In the genomic region with DNA sequence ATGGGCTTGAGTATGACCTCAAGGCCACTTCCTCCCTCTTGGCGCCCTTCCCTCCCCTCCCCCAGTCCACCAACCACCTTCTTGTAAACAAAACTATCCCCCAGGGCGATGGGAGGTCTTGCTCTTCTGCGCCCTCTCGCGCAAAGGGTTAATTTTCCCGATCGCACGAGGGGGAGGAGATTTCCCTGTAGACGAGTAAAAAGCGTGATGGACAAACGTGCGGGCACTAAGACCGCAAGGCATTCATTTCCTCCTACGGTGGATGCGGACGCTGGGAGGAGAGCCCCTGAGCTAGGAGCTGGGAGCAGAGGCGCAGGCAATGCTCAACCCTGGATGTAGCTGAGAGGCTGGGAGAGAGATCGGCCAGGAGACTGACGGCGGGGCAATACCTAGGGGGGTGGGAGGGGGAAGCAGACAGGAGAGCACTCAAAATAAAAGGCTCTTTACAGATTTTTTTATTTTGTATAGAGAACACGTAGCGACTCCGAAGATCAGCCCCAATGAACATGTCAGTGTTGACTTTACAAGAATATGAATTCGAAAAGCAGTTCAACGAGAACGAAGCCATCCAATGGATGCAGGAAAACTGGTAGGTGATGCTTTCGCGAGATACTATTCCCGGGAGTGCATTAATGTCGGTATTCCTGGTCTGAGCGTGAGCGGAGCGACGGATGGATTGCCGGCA, we compare ENCODE assay signal across 8 mouse cellular contexts. TPM values are rescaled to one million over a fixed set of nuclear protein-coding genes. Genes with fewer than 3 reads are reported as not detected.
A peak's percentile ranks its signal among the peaks of the same experiment; 100 is the strongest.
DNase-seq lines count a peak whose midpoint lies in the region; ATAC-seq and TF ChIP-seq lines count a peak whose summit lies in the region.

Gene Elovl6, plus strand, starts transcription at position 176 of the 685 bp plus-strand sequence.

- H3K36me3 ChIP-seq in hindbrain, postnatal 0 days (ENCODE audit: insufficient read depth, low read length) = no peaks in the 10 kb centered on the region

- peak within 1 kb of the TSS; percentile 60 for H3K4me2 ChIP-seq in hindbrain, postnatal 0 days (ENCODE audit: low read depth, low read length)

- ATAC-seq in Patski = peak; percentile 25
- ATAC-seq in hindbrain, postnatal 0 days = peak; percentile 74
- peak; percentile 53 for ATAC-seq in megakaryocyte, adult 5-6 weeks (ENCODE audit: poor library complexity, severe bottlenecking)

- 0 out of 2 replicates have a peak, but pooled peaks cover 4% of the 10 kb centered on the region for H3K4me1 ChIP-seq in hindbrain, postnatal 0 days (ENCODE audit: insufficient read depth, low read length)

- H3K9ac ChIP-seq in hindbrain, postnatal 0 days (replicated peaks; ENCODE audit: low read length) = peak within 1 kb of the TSS; percentile 98

- no peaks in the 10 kb centered on the region for H3K27me3 ChIP-seq in Patski
- H3K27me3 ChIP-seq in hindbrain, postnatal 0 days (ENCODE audit: insufficient read depth, low read length) = no peaks in the 10 kb centered on the region

- H3K4me3 ChIP-seq in hindbrain, postnatal 0 days (ENCODE audit: low read length) = peak within 1 kb of the TSS; percentile 84

- no peak for TF ChIP-seq CTCF in Patski (IDR thresholded peaks at IDR 0.05)
- TF ChIP-seq CTCF in hindbrain, postnatal 0 days (IDR thresholded peaks at IDR 0.05; ENCODE audit: low read depth) = peak; percentile 32; the same call in 1 of the 2 replicates

- peak within 1 kb of the TSS; percentile 95 for H3K27ac ChIP-seq in hindbrain, postnatal 0 days

- WGBS in hindbrain, postnatal 0 days = under 1% methylated on average over 35 of the region's 35 CpGs

- H3K9me3 ChIP-seq in hindbrain, postnatal 0 days (ENCODE audit: low read length) = no peaks in the 10 kb centered on the region

- CTCF ChIA-PET in Patski (lab: Charles Lee) = no interaction called here

- POLR2A ChIA-PET in Patski (lab: Charles Lee) = interaction anchor here (1.2 kb wide), 1 partner anchor 199 kb away, joined by 4 read pairs; the partner anchor contains the start of gene Enpep

- in situ Hi-C loops in Patski (cut with MboI; ENCODE audit: low pct_unique_long_range_greater_than_20kb) = loop anchor here (5.0 kb wide), 3 partner anchors 100 to 220 kb away; no protein-coding TSS in a partner anchor

- no peak for DNase-seq in Patski (ENCODE audit: low read depth, low spot score)
- DNase-seq in cerebellum, adult 8-10 months = peak; percentile 82
- DNase-seq in frontal cortex, postnatal 14 days (ENCODE audit: low spot score in 2 of 2) = peak; percentile 77
- peak; percentile 92 for DNase-seq in hindbrain, postnatal 0 days (ENCODE audit: low spot score)
- peak; percentile 82 to 85 for DNase-seq in left cerebral cortex, adult 8-10 months (ENCODE audit: low spot score in 2 of 2)
- DNase-seq in right cerebral cortex, postnatal 14 days = peak; percentile 73
- peak; percentile 95 for DNase-seq in yolk sac, embryonic 10.5 days (ENCODE audit: low spot score)

RNA-seq across cellular contexts. Expression of gene Elovl6, which starts in this region (rescaled TPM):
- 24.0 TPM for polyA plus RNA-seq in Patski (2021)
- 49.3 and 56.1 TPM in 2 replicates for total RNA-seq in hindbrain, postnatal 0 days (2014; rRNA removed)
- polyA plus RNA-seq in hindbrain, postnatal 0 days (2015; fragmentation: Nextera tagmentation; extraction: Ambion mirVana) = 38.0 and 40.8 TPM in 2 replicates
- total RNA-seq in left cerebral cortex, adult 8-10 months (2022) = 10 to 100 TPM; 23.5 to 30.4 (median 25.6) TPM
- total RNA-seq in megakaryocyte, adult 5-6 weeks (2015) = 11.8 and 13.7 TPM in 2 replicates
- 9.5 and 10.6 TPM in 2 replicates for total RNA-seq in megakaryocyte, adult 5-6 weeks (2017)
